Mouse (Mus musculus) stomach, embryonic 15.5 days (tissue): ENCODE results near the gene Krt86. TPM values are rescaled to one million over a fixed set of nuclear protein-coding genes. Genes with fewer than 3 reads are reported as not detected.
"Not testable (repeated sequence)": the region's sequence is repeated elsewhere in the genome, so short reads cannot be mapped to it uniquely, and the experiment has no call there.

Source experiments
- ATAC-seq: fragments of 200-750 bp; cut with Nextera tagmentation; 2 replicates; pipeline ENCODE4 v1.8.0; 2017; ENCODE audit warnings: low read depth, moderate number of reproducible peaks, moderate TSS enrichment; ENCODE audit not compliant: insufficient read depth, low FRiP score
- H3K27ac ChIP-seq: fragments of 300-500 bp; sonication (generic); 2 replicates; pipeline ENCODE4 v1.5.1; 2015; ENCODE audit warnings: mild to moderate bottlenecking, inconsistent platforms
- H3K27me3 ChIP-seq: fragments of 300-500 bp; sonication (generic); replicated peaks from 2 replicates; pipeline ENCODE4 v1.6.1; 2015; ENCODE audit warnings: inconsistent platforms
- H3K36me3 ChIP-seq: fragments of 300-500 bp; sonication (generic); 2 replicates; pipeline ENCODE4 v1.6.1; 2015; ENCODE audit warnings: inconsistent platforms
- H3K4me1 ChIP-seq: fragments of 300-500 bp; sonication (generic); 2 replicates; pipeline ENCODE4 v1.6.1; 2015; ENCODE audit warnings: inconsistent platforms
- H3K4me2 ChIP-seq: fragments of 300-500 bp; sonication (generic); 2 replicates; pipeline ENCODE4 v1.6.1; 2015; ENCODE audit warnings: mild to moderate bottlenecking, inconsistent platforms
- H3K4me3 ChIP-seq: fragments of 300-500 bp; sonication (generic); replicated peaks from 2 replicates; pipeline ENCODE4 v1.5.1; 2015; ENCODE audit warnings: inconsistent platforms
- H3K9ac ChIP-seq: fragments of 300-500 bp; sonication (generic); 2 replicates; pipeline ENCODE4 v1.6.1; 2015; ENCODE audit warnings: inconsistent platforms
- H3K9me3 ChIP-seq: fragments of 300-500 bp; sonication (generic); 2 replicates; pipeline ENCODE4 v1.6.1; 2016; ENCODE audit warnings: inconsistent platforms
- WGBS: fragments of 180-500 bp; shearing (Covaris S2); methylation state at CpG from one replicate; pipeline ENCODE4 v1.1.7; 2015; 5-methylcytosine and 5-hydroxymethylcytosine counted together
- polyA plus RNA-seq: library from polyadenylated mRNA; unstranded; fragments of >200 nt; fragmentation: Nextera tagmentation; extraction: Ambion mirVana; gene quantifications from 2 replicates; pipeline ENCODE4 v1.2.1, GENCODE M21; 2015

The Krt86 gene
- polyA plus RNA-seq, 1 experiment from 2014 or later: not detected

GRCm38 (mm10) chr15:101494203-101494602 is 20.9 kb downstream of the Krt86 start:
- Histone ChIP-seq H3K4me3 (no peak overlapping the region), H3K4me2 (no peak overlapping the region), H3K27me3 (no peaks in the 10 kb centered on the region), H3K9me3 (no peaks in the 10 kb centered on the region), H3K9ac (no peak overlapping the region), H3K36me3 (no peaks in the 10 kb centered on the region), H3K27ac (no peak overlapping the region), H3K4me1 (0 out of 2 replicates have a peak, but pooled peaks cover 6% of the 10 kb centered on the region)
- no peak for ATAC-seq
- WGBS: 33% methylated on average over 1 of the region's 1 CpGs

GRCm38 (mm10) chr15:101495266-101495665 is 22.0 kb downstream of the Krt86 start:
- no peak overlapping the region for H3K4me2 ChIP-seq
- no peak overlapping the region for H3K27ac ChIP-seq
- no peaks in the 10 kb centered on the region for H3K27me3 ChIP-seq
- H3K4me1 ChIP-seq: 0 out of 2 replicates have a peak, but pooled peaks cover 6% of the 10 kb centered on the region
- H3K9me3 ChIP-seq: no peaks in the 10 kb centered on the region
- no peak overlapping the region for H3K4me3 ChIP-seq
- no peak for ATAC-seq
- no peak overlapping the region for H3K9ac ChIP-seq
- no peaks in the 10 kb centered on the region for H3K36me3 ChIP-seq
- 78% methylated on average over 8 of the region's 8 CpGs for WGBS

GRCm38 (mm10) chr15:101497181-101497580 is 23.9 kb downstream of the Krt86 start:
- Histone ChIP-seq H3K4me1 (0 out of 2 replicates have a peak, but pooled peaks cover 6% of the 10 kb centered on the region), H3K4me3 (no peak overlapping the region), H3K9ac (no peak overlapping the region), H3K4me2 (no peak overlapping the region), H3K27me3 (no peaks in the 10 kb centered on the region), H3K9me3 (no peaks in the 10 kb centered on the region), H3K36me3 (no peaks in the 10 kb centered on the region), H3K27ac (no peak overlapping the region)
- ATAC-seq: no peak
- WGBS: 89% methylated on average over 2 of the region's 2 CpGs

- H3K4me3 ChIP-seq: no peak overlapping the region
- no peak overlapping the region for H3K9ac ChIP-seq
- no peaks in the 10 kb centered on the region for H3K36me3 ChIP-seq
- no peaks in the 10 kb centered on the region for H3K9me3 ChIP-seq
- H3K27ac ChIP-seq: no peak overlapping the region
- no peak overlapping the region for H3K4me2 ChIP-seq
- WGBS: 45% methylated on average over 14 of the region's 14 CpGs
- H3K4me1 ChIP-seq: no peaks in the 10 kb centered on the region
- H3K27me3 ChIP-seq: no peaks in the 10 kb centered on the region
- ATAC-seq: no peak
These were observed 33.8 kb downstream of the Krt86 start for GRCm38 (mm10) chr15:101506896-101507758.

GRCm38 (mm10) chr15:101508247-101508646 is 35.0 kb downstream of the Krt86 start:
- no peaks in the 10 kb centered on the region for H3K36me3 ChIP-seq
- H3K9ac ChIP-seq: no peak overlapping the region
- H3K27ac ChIP-seq: no peak overlapping the region
- no peak overlapping the region for H3K4me3 ChIP-seq
- no peak overlapping the region for H3K4me2 ChIP-seq
- H3K9me3 ChIP-seq: no peaks in the 10 kb centered on the region
- H3K27me3 ChIP-seq: no peaks in the 10 kb centered on the region
- no peaks in the 10 kb centered on the region for H3K4me1 ChIP-seq
- ATAC-seq: no peak
- 46% methylated on average over 9 of the region's 9 CpGs for WGBS

- ATAC-seq, H3K27ac ChIP-seq, H3K27me3 ChIP-seq, H3K9ac ChIP-seq, H3K4me3 ChIP-seq, H3K36me3 ChIP-seq, H3K4me2 ChIP-seq, H3K9me3 ChIP-seq, H3K4me1 ChIP-seq: not testable (repeated sequence)
- 62% methylated on average over 2 of the region's 2 CpGs for WGBS
These were observed 43.9 kb downstream of the Krt86 start, which contains the start of gene Gm49425 for GRCm38 (mm10) chr15:101517161-101517560. Gene Gm49425 (minus strand): TSS chr15:101517261.

GRCm38 (mm10) chr15:101519792-101520191 is 46.5 kb downstream of the Krt86 start:
- Histone ChIP-seq H3K4me2 (no peak overlapping the region), H3K27me3 (no peaks in the 10 kb centered on the region), H3K27ac (no peak overlapping the region), H3K9me3 (no peaks in the 10 kb centered on the region), H3K36me3 (no peaks in the 10 kb centered on the region), H3K4me1 (no peaks in the 10 kb centered on the region), H3K4me3 (no peak overlapping the region), H3K9ac (no peak overlapping the region)
- WGBS: 16% methylated on average over 2 of the region's 2 CpGs
- ATAC-seq: no peak

- 63% methylated on average over 4 of the region's 4 CpGs for WGBS
These were observed 49.4 kb downstream of the Krt86 start for GRCm38 (mm10) chr15:101522556-101523232.

More at GRCm38 (mm10) chr15:101522556-101523232, 49.4 kb downstream of the Krt86 start:
- no peaks in the 10 kb centered on the region for H3K4me1 ChIP-seq
- no peak overlapping the region for H3K4me3 ChIP-seq
- no peaks in the 10 kb centered on the region for H3K27me3 ChIP-seq
- H3K36me3 ChIP-seq: no peaks in the 10 kb centered on the region
- ATAC-seq: no peak
- no peak overlapping the region for H3K9ac ChIP-seq
- no peak overlapping the region for H3K4me2 ChIP-seq
- no peaks in the 10 kb centered on the region for H3K9me3 ChIP-seq
- no peak overlapping the region; the same call in 1 of the 2 replicates for H3K27ac ChIP-seq

Other genes starting within 250 kb of the Krt86 start
- gene Grasp, start 249.3 kb upstream of the Krt86 start, polyA plus RNA-seq: 6.0 and 7.3 TPM in 2 replicates
- 10.6 and 11.2 TPM in 2 replicates for gene Nr4a1, start 219.2 kb upstream of the Krt86 start, polyA plus RNA-seq
- 66.0 and 66.4 TPM in 2 replicates for gene Atg101, start 189.2 kb upstream of the Krt86 start, polyA plus RNA-seq
- gene 6030408B16Rik, start 180.3 kb upstream of the Krt86 start, polyA plus RNA-seq: 9.5 and 11.6 TPM in 2 replicates
- gene Krt80, start 103.3 kb upstream of the Krt86 start, polyA plus RNA-seq: 7.7 and 12.7 TPM in 2 replicates
- gene Krt7, start 62.4 kb upstream of the Krt86 start, polyA plus RNA-seq: 172 and 231 TPM in 2 replicates
- gene Krt87, start 34.7 kb upstream of the Krt86 start, polyA plus RNA-seq: 0.24 and 0.40 TPM in 2 replicates
- 0.14 TPM in 1 of 2 replicates, not detected in the other for gene Krt88, start 25.7 kb upstream of the Krt86 start, polyA plus RNA-seq
- gene Krt81, start 9.7 kb upstream of the Krt86 start, polyA plus RNA-seq: not detected in 2 replicates
- 0.10 and 0.30 TPM in 2 replicates for gene Krt83, start 18.0 kb downstream of the Krt86 start, polyA plus RNA-seq
- gene Gm49425, start 43.8 kb downstream of the Krt86 start, polyA plus RNA-seq: not detected in 2 replicates
- gene Krt84, start 59.3 kb downstream of the Krt86 start, polyA plus RNA-seq: not detected in 2 replicates
- gene Krt82, start 77.2 kb downstream of the Krt86 start, polyA plus RNA-seq: not detected in 2 replicates
- 0.10 and 0.19 TPM in 2 replicates for gene Krt90, start 89.5 kb downstream of the Krt86 start, polyA plus RNA-seq
- 0.21 and 0.34 TPM in 2 replicates for gene Krt75, start 100.4 kb downstream of the Krt86 start, polyA plus RNA-seq
- gene Gm5414, start 154.7 kb downstream of the Krt86 start, polyA plus RNA-seq: not detected in 2 replicates
- 0.08 TPM in 1 of 2 replicates, not detected in the other for gene Gm5478, start 173.9 kb downstream of the Krt86 start, polyA plus RNA-seq
- gene Krt6b, start 206.8 kb downstream of the Krt86 start, polyA plus RNA-seq: 1.4 and 3.4 TPM in 2 replicates
- 90.3 and 179 TPM in 2 replicates for gene Krt6a, start 220.8 kb downstream of the Krt86 start, polyA plus RNA-seq
- gene Krt5, start 239.4 kb downstream of the Krt86 start, polyA plus RNA-seq: 187 and 301 TPM in 2 replicates